Mouse (Mus musculus) myocyte (in vitro differentiated cells): ENCODE measurements around the gene Nr3c2. TPM values are rescaled to one million over a fixed set of nuclear protein-coding genes. Genes with fewer than 3 reads are reported as not detected.

Experiments
- H3K27me3 ChIP-seq: one replicate; pipeline ENCODE4 v1.6.1; 2011; ENCODE audit not compliant: control insufficient read depth, insufficient read depth, insufficient read length
- H3K36me3 ChIP-seq: one replicate; pipeline ENCODE4 v1.6.1; 2011; ENCODE audit not compliant: control insufficient read depth, insufficient read depth
- H3K4me2 ChIP-seq: one replicate; pipeline ENCODE4 v1.6.1; 2011; ENCODE audit warnings: low read depth, control low read depth
- H3K4me3 ChIP-seq: one replicate; pipeline ENCODE4 v1.5.1; 2011; ENCODE audit warnings: mild to moderate bottlenecking, control low read depth, moderate library complexity
- H3K79me2 ChIP-seq: one replicate; pipeline ENCODE4 v1.6.1; 2011; ENCODE audit not compliant: control insufficient read depth, insufficient read depth
- H3ac ChIP-seq: one replicate; pipeline ENCODE4 v1.6.1; 2011; ENCODE audit not compliant: control insufficient read depth, insufficient read length
- CEBPB ChIP-seq: IDR thresholded peaks from 2 replicates; pipeline ENCODE4 v1.6.1; 2011; ENCODE audit warnings: mild to moderate bottlenecking, moderate library complexity; ENCODE audit not compliant: poor library complexity, insufficient read depth, severe bottlenecking
- E2F4 ChIP-seq: IDR thresholded peaks from one replicate; pipeline ENCODE4 v1.6.1; 2011; ENCODE audit warnings: mild to moderate bottlenecking, control low read depth, moderate library complexity; ENCODE audit not compliant: insufficient read depth
- MAX ChIP-seq: IDR thresholded peaks from one replicate; pipeline ENCODE4 v1.6.1; 2011; ENCODE audit warnings: low read depth, mild to moderate bottlenecking, control low read depth
- MYOD1 ChIP-seq, 3 experiments: IDR thresholded peaks; one replicate each; pipeline ENCODE4 v1.6.1; 2011; ENCODE audit warnings: control low read depth in 2 of 3, low read depth in 2 of 3, mild to moderate bottlenecking in 2 of 3, moderate library complexity in 1 of 3; ENCODE audit not compliant: insufficient read length in 2 of 3, control insufficient read depth in 1 of 3
- MYOG ChIP-seq, 3 experiments: IDR thresholded peaks; one replicate each; pipeline ENCODE4 v1.6.1; 2011; ENCODE audit warnings: control low read depth in 2 of 3, low read depth in 2 of 3, mild to moderate bottlenecking in 2 of 3; ENCODE audit not compliant: insufficient read length in 2 of 3, control insufficient read depth in 1 of 3, insufficient read depth in 1 of 3
- POLR2A ChIP-seq: IDR thresholded peaks from one replicate; pipeline ENCODE4 v1.6.1; 2011; ENCODE audit warnings: low read depth, mild to moderate bottlenecking, control low read depth, moderate library complexity; ENCODE audit not compliant: insufficient read length
- POLR2AphosphoS2 ChIP-seq: IDR thresholded peaks from one replicate; pipeline ENCODE4 v1.6.1; 2011; ENCODE audit warnings: low read depth, control low read depth; ENCODE audit not compliant: insufficient read length
- REST ChIP-seq: IDR thresholded peaks from one replicate; pipeline ENCODE4 v1.6.1; 2011; ENCODE audit warnings: mild to moderate bottlenecking, control low read depth, moderate library complexity; ENCODE audit not compliant: insufficient read depth, insufficient read length
- SRF ChIP-seq: IDR thresholded peaks from one replicate; pipeline ENCODE4 v1.6.1; 2011; ENCODE audit warnings: low read depth; ENCODE audit not compliant: control insufficient read depth, insufficient read length
- TCF12 ChIP-seq: IDR thresholded peaks from one replicate; pipeline ENCODE4 v1.6.1; 2011; ENCODE audit warnings: mild to moderate bottlenecking, control low read depth; ENCODE audit not compliant: poor library complexity, insufficient read depth, severe bottlenecking
- TCF3 ChIP-seq: IDR thresholded peaks from one replicate; pipeline ENCODE4 v1.6.1; 2011; ENCODE audit warnings: low read depth, control low read depth; ENCODE audit not compliant: insufficient read length
- USF1 ChIP-seq: IDR thresholded peaks from one replicate; pipeline ENCODE4 v1.6.1; 2011; ENCODE audit warnings: low read depth, mild to moderate bottlenecking, control low read depth, moderate library complexity
- polyA plus RNA-seq: library from polyadenylated mRNA; unstranded; fragments of >200 nt; fragmentation: generic; extraction: Trizol; gene quantifications from one replicate; pipeline ENCODE4 v1.2.1, GENCODE M21; 2012; ENCODE audit warnings: missing spikeins

The Nr3c2 gene
- polyA plus RNA-seq, 1 experiment, result 0.11 TPM

DNA sequence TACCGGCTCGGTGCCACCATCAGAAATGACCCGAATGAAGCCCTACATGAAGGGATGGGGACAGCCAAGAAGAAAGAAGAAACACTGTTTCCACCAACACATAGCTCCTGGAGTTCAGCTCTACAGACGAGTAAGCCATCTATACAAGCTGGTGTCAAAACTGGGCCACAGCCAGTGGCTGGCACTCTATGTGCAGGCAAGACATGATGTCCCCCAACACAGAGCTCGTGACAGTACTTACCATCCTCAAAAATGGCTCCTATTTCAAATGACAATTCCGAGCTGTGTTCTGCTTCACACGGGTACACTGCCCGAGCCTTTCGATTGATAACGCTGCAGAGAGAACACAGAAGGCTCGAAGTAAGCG is 357.8 kb downstream of the Nr3c2 start:
- H3ac ChIP-seq, result no peak overlapping the region
- peaks cover 19% of the 10 kb centered on the region for H3K36me3 ChIP-seq
- H3K4me3 ChIP-seq, result no peak overlapping the region
- H3K79me2 ChIP-seq, result no peaks in the 10 kb centered on the region
- H3K4me2 ChIP-seq, result no peak overlapping the region
- H3K27me3 ChIP-seq, result no peaks in the 10 kb centered on the region
- TF ChIP-seq SRF (no peak), CEBPB (no peak), MYOD1 (IDR thresholded peaks at IDR 0.05; ENCODE audit: control insufficient read depth in 1 of 3, insufficient read length in 2 of 3, low read depth in 2 of 3) (no peak), MAX (no peak), MYOG (IDR thresholded peaks at IDR 0.05; ENCODE audit: control insufficient read depth in 1 of 3, insufficient read depth in 1 of 3, insufficient read length in 2 of 3, low read depth in 2 of 3) (no peak), E2F4 (no peak)

- H3ac ChIP-seq, result no peak overlapping the region
- no peaks in the 10 kb centered on the region for H3K79me2 ChIP-seq
- no peak overlapping the region for H3K4me2 ChIP-seq
- H3K27me3 ChIP-seq, result no peaks in the 10 kb centered on the region
- TF ChIP-seq REST (no peak), E2F4 (no peak), SRF (no peak), CEBPB (no peak), MYOD1 (IDR thresholded peaks at IDR 0.05; ENCODE audit: control insufficient read depth in 1 of 3, insufficient read length in 2 of 3, low read depth in 2 of 3) (no peak), TCF3 (no peak), MAX (no peak), USF1 (no peak), TCF12 (no peak), POLR2AphosphoS2 (no peak), POLR2A (no peak), MYOG (IDR thresholded peaks at IDR 0.05; ENCODE audit: control insufficient read depth in 1 of 3, insufficient read depth in 1 of 3, insufficient read length in 2 of 3, low read depth in 2 of 3) (no peak)
- H3K36me3 ChIP-seq, result peaks cover 13% of the 10 kb centered on the region
- no peak overlapping the region for H3K4me3 ChIP-seq
Observed at GRCm38 (mm10) chr8:77261215-77261614, 362.0 kb downstream of the Nr3c2 start.

DNA sequence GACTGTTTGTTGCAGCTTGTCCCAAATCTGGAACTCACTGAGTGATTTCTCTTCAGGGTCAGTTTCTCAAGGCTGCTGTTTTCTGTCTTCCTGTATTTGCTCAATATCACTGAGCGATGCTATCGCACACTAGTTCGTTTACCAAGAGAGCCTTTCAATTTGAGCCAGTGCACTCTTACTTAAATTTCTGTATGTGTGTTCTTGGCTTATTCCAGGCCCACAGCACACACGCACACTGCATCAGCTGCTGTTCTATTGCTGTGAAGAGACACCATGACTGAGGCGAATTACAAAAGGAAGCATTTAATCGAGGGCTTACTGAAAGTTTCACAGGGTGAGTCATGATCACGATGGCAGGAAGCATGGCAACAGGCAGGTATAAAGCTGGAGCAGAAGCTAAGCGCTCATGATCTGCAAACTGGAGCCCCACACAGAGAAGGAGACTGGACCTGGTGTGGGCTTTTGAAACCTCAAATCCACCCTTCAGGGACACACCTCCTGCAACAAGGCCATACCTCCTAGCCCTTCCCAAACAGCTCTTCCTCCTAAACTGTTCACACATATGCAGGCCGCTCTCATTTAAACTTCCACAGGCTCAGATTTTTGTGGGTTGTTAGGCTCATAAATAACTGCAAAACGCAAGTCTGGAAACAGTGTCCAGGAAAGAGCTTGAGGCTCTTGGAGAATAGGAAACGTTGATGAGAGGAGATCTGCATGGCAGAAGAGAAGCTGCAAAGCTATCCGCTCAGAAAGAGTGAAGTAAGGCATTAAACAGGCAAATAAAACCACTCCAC is 363.2 kb downstream of the Nr3c2 start:
- H3K36me3 ChIP-seq, result peaks cover 4% of the 10 kb centered on the region
- H3K4me2 ChIP-seq, result no peak overlapping the region
- no peak overlapping the region for H3K4me3 ChIP-seq
- TF ChIP-seq MYOD1 (IDR thresholded peaks at IDR 0.05; ENCODE audit: control insufficient read depth in 1 of 3, insufficient read length in 2 of 3, low read depth in 2 of 3) (no peak), POLR2A (no peak), USF1 (no peak), REST (no peak)
- no peak overlapping the region for H3ac ChIP-seq
- H3K27me3 ChIP-seq, result no peaks in the 10 kb centered on the region
- H3K79me2 ChIP-seq, result no peaks in the 10 kb centered on the region

DNA sequence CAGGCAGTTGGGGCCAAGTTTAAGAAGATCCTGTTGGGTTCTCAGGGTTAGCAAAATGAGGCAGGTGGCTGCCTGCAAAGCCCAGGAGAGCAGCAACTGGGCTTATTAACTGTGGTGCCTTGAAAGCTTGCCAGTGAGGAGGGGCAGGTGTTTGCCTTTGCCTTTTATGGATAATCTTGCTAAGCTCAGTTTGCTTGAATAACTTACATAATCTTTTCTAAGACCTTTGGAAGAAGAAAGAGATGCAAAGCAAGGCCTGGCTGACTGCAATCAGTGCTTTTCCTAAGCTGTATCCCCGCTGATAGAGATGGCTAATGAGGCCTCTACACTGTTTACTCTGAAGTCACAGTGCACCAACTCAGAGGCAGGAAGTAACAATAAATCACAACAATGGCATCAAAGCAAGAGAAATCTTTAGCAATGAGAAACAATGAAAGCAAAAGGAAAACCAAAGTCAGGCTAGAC is 368.7 kb downstream of the Nr3c2 start:
- Histone ChIP-seq H3K27me3 (no peaks in the 10 kb centered on the region), H3K79me2 (no peaks in the 10 kb centered on the region), H3K4me2 (no peak overlapping the region), H3K4me3 (no peak overlapping the region), H3ac (no peak overlapping the region), H3K36me3 (peaks cover 11% of the 10 kb centered on the region)
- TF ChIP-seq POLR2AphosphoS2 (no peak), TCF3 (no peak), E2F4 (no peak), MAX (no peak), POLR2A (no peak)

GRCm38 (mm10) chr8:77272136-77272535 is 372.9 kb downstream of the Nr3c2 start:
- Histone ChIP-seq H3ac (no peak overlapping the region), H3K27me3 (no peaks in the 10 kb centered on the region), H3K4me2 (no peak overlapping the region), H3K79me2 (no peaks in the 10 kb centered on the region), H3K4me3 (no peak overlapping the region), H3K36me3 (peaks cover 11% of the 10 kb centered on the region)
- TF ChIP-seq TCF3, result no peak

GRCm38 (mm10) chr8:77275571-77275970 is 376.3 kb downstream of the Nr3c2 start:
- Histone ChIP-seq H3K4me2 (no peak overlapping the region), H3K36me3 (peaks cover 7% of the 10 kb centered on the region), H3ac (no peak overlapping the region), H3K4me3 (no peak overlapping the region), H3K27me3 (no peaks in the 10 kb centered on the region), H3K79me2 (no peaks in the 10 kb centered on the region)
- no peak for TF ChIP-seq E2F4
